Mouse (Mus musculus) adrenal gland (tissue): ENCODE measurements at regions not wholly inside any gene's neighbourhood (a gene's known extent, or its start where the extent isn't known, plus 50 kb on each side); places are given as distances from the start of the nearest gene placed in this dataset.

Experiments used
- intact Hi-C: fragments of 180-260 bp; cut with DNase I; formaldehyde crosslinking; loops from one replicate; pipeline ENCODE4 v1.15.1; 2025

DNA sequence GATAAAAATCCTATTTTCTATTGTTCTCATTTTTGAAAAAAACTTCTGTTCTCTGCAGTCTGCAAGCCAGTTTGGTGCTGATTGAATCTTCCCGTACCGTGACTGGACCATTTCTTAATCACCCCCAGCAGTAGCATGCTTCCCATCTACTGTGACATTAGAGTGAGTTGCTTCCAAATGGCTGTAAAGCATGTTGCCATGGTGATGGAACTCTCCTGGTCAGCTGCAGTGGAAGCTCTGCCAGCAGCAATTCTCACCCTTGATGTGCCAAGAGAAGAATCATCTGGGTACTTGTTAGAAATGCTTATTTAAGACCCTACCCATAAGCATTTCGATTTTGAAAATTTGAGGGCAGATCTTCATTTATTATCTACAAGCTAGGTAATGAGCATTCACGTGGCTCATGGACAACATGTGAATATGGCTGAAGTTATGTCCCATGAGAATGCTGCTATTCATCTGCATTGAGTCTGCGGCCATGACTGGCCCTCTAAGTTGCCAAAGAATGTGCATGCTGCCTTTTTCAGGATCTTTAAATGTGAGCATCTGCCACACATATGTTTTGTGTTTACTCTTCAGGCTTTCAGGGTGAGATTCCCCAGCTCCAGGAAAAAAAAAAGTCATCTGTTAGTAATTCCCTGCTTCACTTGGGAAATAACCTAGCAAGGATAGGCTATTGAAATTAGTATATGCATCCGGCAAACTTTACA lies 62.8 kb downstream of the H2al1n start:
- intact Hi-C loops = no loop called here

DNA sequence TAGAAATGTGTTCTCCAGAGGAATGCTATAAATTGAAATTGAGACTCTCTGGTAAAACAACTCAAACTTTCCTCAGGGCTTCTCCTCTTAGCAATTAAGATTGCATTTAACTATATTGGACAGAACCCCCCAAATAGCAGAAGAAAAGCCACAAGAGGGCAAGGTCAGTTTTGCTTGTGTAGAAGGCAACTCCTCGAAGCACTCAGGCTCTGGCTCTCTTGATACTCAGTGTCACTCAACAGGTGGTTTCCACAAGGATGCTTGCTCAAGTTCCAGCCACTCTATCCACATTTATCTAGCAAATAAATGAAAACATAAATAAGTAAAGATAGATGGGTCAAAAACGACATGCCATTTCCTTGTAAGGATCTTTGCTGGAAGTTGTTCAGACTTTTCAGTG lies 68.4 kb downstream of the H2al1n start:
- intact Hi-C loops = no loop called here

DNA sequence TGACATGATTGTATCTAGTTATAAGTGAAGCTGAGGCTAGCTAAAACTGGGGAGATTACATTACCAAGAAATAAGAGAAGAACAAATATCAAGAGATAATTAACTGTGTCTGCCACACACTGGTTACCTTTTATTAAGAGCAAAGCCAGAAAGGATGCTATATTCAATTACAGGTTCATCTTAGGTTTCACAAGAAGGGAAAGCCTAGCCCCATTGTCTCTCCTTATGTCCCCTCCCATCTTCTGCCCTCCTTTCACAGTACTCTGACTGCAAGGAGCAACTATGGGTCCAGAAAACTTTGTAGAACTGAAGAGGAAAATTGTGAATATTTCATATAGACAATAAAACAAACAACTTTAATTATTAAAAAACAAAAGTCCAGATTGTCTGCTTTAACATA lies 68.8 kb downstream of the H2al1n start:
- intact Hi-C loops = no loop called here

DNA sequence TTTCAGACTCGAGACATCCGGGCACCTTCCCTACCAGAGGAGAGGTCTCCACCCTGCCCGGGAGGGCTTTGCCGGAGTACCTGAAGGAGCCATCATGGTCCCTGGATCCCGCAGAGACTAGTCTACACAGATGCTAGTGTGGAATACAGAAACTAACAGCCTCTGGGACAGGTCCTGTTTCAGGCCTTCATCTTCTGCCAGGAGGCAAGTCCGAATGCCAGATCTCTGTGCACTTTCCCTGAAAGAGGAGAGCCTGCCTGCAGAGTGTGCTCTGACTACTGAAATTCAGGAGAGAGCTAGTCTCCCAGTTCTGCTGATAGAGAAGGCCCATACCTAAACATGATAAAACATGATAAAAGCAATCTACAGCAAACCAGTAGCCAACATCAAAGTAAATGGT lies 83.9 kb downstream of the H2al1n start:
- intact Hi-C loops = no loop called here

DNA sequence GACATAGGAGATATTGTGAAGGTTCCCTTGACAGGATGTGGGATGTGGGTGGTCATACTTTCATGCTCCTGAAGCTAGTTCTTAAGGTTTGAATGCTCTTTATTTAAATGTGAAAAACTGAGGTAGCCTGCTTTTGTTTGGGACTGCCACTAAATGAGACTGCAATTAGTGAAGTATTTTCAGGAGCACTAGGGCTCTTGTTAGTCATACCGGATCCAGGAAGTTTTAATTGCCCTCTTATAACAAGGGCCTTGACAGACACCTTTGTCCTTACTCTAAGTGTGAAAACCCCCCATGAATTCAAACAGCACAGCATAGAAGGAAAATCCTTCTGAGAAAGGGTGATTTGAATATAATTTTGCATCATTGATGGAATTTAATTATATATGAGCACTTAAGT lies 91.2 kb downstream of the H2al1n start:
- intact Hi-C loops = no loop called here

DNA sequence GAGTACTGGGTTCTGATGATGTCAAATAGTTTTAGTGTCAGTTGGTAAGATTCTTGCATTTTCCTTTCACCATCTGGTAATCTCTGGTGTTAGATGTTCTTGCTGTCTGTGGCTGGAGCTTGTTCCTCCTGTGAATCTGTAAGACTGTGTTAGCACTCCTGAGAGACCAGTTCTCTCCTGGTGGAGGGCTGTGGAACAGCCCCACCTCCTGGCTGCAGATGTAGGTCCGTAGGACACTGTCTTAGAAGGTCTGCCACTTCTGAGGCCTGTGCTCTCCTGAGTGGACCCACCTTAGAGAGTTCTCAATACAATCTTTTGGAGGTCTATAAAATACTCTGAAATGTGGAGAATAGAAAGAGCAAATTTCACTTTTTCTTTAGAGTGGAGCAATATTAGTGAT lies 101.8 kb downstream of the H2al1n start:
- intact Hi-C loops = loop anchor here (10.0 kb wide), 1 partner anchor 568 kb away; no protein-coding TSS in a partner anchor

DNA sequence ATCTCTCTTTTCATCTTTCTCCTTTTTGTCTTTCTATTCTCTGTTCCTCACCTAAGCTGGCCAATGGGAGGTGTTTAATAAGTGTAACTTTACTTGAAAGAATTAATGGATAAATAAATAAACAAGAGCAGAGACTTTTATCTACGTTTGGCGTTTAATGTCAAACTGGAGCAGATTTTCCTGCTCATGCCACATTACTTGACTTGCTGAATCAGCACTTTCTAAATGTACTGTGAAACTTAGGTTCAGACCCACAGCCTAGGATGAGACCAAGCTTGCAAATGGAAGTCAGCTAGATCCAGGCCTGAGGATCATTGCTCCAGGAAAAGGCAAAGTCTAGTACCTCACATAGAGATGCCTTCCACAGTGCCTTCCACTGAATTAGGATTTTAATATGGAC lies 141.5 kb downstream of the H2al1n start:
- intact Hi-C loops = no loop called here

DNA sequence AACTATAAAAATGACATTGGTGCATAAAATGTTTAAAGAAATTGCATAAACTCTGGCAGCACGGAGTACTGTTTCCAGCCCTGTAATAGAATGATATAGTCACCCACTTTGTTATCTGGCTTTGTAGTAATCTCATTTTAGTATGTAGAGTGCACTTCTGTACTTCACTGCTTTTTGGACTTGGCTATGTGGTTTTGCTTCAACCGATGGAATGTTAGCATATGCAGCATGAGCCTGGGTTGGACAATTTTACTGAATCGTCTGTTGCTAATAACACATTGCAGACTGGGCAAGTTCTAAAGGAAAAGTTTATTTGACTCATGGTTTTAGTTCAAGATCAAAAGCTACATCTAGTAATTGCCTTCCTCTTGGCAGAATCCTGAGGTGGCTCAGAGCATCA lies 142.4 kb downstream of the H2al1n start:
- intact Hi-C loops = no loop called here

DNA sequence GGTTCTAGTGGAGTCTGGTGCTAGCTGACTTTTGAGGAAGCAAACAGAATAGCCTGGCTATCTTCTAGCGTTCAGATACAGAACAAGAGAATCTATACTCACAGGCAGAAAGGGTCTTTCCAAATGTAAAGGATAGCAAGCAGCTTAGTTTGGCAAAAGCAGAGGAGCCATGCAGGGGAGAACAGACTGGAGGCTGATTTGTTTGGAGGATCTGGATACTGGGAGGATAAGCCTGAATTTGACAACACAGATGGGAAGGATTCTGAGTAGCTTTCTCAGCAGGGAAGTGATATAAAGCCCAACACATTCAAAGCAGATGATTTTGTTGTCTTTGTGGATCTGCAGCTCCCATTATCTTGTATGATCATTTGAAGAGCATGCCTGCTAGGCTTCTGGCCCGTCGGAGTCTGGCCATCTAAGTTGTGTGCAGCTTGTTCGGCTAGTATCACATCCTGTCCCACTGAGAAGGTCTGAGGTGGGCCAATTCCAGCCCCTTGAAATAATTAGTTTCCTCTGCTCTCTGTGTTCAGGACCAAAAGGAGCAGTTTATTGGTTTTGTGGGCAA lies 145.6 kb downstream of the H2al1n start:
- intact Hi-C loops = no loop called here
